Mouse (Mus musculus) heart, postnatal 0 days (tissue): ENCODE data around the gene Tex2. TPM values are rescaled to one million over a fixed set of nuclear protein-coding genes. Genes with fewer than 3 reads are reported as not detected.
A peak's percentile ranks its signal among the peaks of the same experiment; 100 is the strongest.

Experiments used
- ATAC-seq: fragments of 200-750 bp; cut with Nextera tagmentation; 2 replicates; pipeline ENCODE4 v1.8.0; 2017; ENCODE audit warnings: low read depth, moderate number of reproducible peaks, moderate library complexity; ENCODE audit not compliant: insufficient read depth
- DNase-seq: peaks from one replicate; pipeline ENCODE4 v3.0.0-alpha.2; 2016; ENCODE audit warnings: low spot score
- H3K27ac ChIP-seq: fragments of 300-500 bp; sonication (generic); 2 replicates; pipeline ENCODE4 v1.5.1; 2014; ENCODE audit warnings: low read depth, mild to moderate bottlenecking
- H3K27me3 ChIP-seq: fragments of 300-500 bp; sonication (generic); 2 replicates; pipeline ENCODE4 v1.6.1; 2014; ENCODE audit warnings: low read length, mixed read lengths; ENCODE audit not compliant: control insufficient read depth, insufficient read depth
- H3K36me3 ChIP-seq: fragments of 300-500 bp; sonication (generic); replicated peaks from 2 replicates; pipeline ENCODE4 v1.6.1; 2014; ENCODE audit warnings: low read length, mixed read lengths; ENCODE audit not compliant: control insufficient read depth, insufficient read depth
- H3K4me1 ChIP-seq: fragments of 300-500 bp; sonication (generic); 2 replicates; pipeline ENCODE4 v1.6.1; 2014; ENCODE audit warnings: antibody characterized with exemption; ENCODE audit not compliant: control insufficient read depth, insufficient read depth
- H3K4me2 ChIP-seq: fragments of 300-500 bp; sonication (generic); 2 replicates; pipeline ENCODE4 v1.6.1; 2014; ENCODE audit warnings: low read depth, mild to moderate bottlenecking, low read length, moderate library complexity
- H3K4me3 ChIP-seq: fragments of 300-500 bp; sonication (generic); 2 replicates; pipeline ENCODE4 v1.5.1; 2014; ENCODE audit warnings: low read depth, low read length
- H3K9ac ChIP-seq: fragments of 300-500 bp; sonication (generic); replicated peaks from 2 replicates; pipeline ENCODE4 v1.6.1; 2014; ENCODE audit warnings: low read depth, low read length, mixed read lengths
- H3K9me3 ChIP-seq: fragments of 300-500 bp; sonication (generic); replicated peaks from 2 replicates; pipeline ENCODE4 v1.6.1; 2016; ENCODE audit warnings: low read length; ENCODE audit not compliant: control insufficient read depth
- CTCF ChIP-seq: IDR thresholded peaks from 2 replicates; pipeline ENCODE4 v1.5.1; 2016; ENCODE audit warnings: antibody characterized with exemption, control low read depth, low read depth
- EP300 ChIP-seq: IDR thresholded peaks from 2 replicates; pipeline ENCODE4 v1.6.1; 2016; ENCODE audit warnings: antibody characterized with exemption, low read depth
- WGBS: fragments of 180-500 bp; shearing (Covaris S2); extraction: QIAGEN DNeasy Blood & Tissue Kit; methylation state at CpG from one replicate; pipeline ENCODE4 v1.1.7; 2014; 5-methylcytosine and 5-hydroxymethylcytosine counted together
- polyA plus RNA-seq: library from polyadenylated mRNA; unstranded; fragments of >200 nt; fragmentation: Nextera tagmentation; extraction: Ambion mirVana; gene quantifications from 2 replicates; pipeline ENCODE4 v1.2.1, GENCODE M21; 2015
- total RNA-seq: library from RNA; depleted of rRNA; stranded (reverse); fragments of >200 nt; gene quantifications from 2 replicates; pipeline ENCODE4 v1.2.3, GENCODE M21; 2014; ENCODE audit warnings: low replicate concordance

Gene Tex2
- total and polyA plus RNA-seq, 2 experiments from 2014 or later = 14.0 to 37.4 TPM

DNA sequence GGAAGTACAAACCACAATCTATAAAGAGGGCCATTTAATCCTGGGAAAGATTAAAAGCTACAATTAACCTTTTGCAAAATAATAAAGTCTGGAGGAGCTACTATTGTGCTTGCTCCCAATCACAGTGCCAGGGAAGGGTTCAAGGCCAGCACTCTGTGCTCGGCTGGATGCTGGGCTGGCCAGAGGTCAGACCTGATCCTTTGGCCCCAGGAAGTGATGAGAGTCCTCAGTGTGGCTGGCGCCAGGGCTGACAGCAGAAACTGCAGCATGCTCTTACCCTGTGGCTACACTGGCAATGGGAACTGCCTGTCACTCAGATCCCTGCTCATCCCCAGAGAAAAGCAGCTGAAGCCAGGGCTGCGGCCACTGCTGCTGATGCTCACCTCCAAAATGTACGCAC, 55.2 kb downstream of the Tex2 start:
- no peak overlapping the region for H3K4me3 ChIP-seq
- H3K27me3 ChIP-seq = no peaks in the 10 kb centered on the region
- DNase-seq (no peak), ATAC-seq (no peak)
- H3K27ac ChIP-seq = no peak overlapping the region
- TF ChIP-seq CTCF = no peak
- TF ChIP-seq EP300 = no peak
- WGBS = 69% methylated on average over 4 of the region's 4 CpGs
- peaks cover 3% of the 10 kb centered on the region; the same call in 1 of the 2 replicates for H3K36me3 ChIP-seq
- no peaks in the 10 kb centered on the region for H3K9me3 ChIP-seq
- no peak overlapping the region for H3K4me2 ChIP-seq
- H3K4me1 ChIP-seq = peaks cover 30% of the 10 kb centered on the region
- H3K9ac ChIP-seq = no peak overlapping the region

GRCm38 (mm10) chr11:106557398-106557797, 55.8 kb downstream of the Tex2 start:
- WGBS = 60% methylated on average over 7 of the region's 7 CpGs
- no peak for DNase-seq

DNA sequence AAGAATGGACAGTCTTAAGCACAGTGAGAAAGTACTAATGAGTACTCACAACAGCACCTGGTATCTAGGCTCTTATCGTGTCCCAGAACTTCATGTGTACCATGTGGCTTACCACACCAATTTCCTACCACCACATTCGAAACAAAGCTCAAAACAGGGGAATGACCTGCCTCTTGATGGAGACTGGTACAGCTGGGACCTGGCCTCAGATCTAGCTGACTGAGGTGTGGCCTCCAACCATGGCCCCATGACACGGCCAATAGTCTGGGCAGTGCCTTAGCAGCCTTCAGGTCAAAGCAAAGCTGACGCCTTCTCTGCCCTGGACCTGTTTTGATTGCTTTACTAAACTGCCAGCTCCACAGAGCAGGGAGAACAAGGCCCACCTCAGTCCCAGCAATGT, 56.5 kb downstream of the Tex2 start:
- ATAC-seq (no peak), DNase-seq (no peak)
- Histone ChIP-seq H3K4me3 (no peak overlapping the region), H3K9me3 (no peaks in the 10 kb centered on the region), H3K9ac (no peak overlapping the region), H3K4me1 (peaks cover 28% of the 10 kb centered on the region), H3K27me3 (no peaks in the 10 kb centered on the region), H3K4me2 (no peak overlapping the region), H3K27ac (no peak overlapping the region; the same call in 1 of the 2 replicates), H3K36me3 (peaks cover 3% of the 10 kb centered on the region; the same call in 1 of the 2 replicates)
- 64% methylated on average over 4 of the region's 4 CpGs for WGBS
- TF ChIP-seq CTCF = no peak
- TF ChIP-seq EP300 = no peak

More at GRCm38 (mm10) chr11:106557398-106557797, 55.8 kb downstream of the Tex2 start:
- Histone ChIP-seq H3K4me1 (peaks cover 28% of the 10 kb centered on the region), H3K27me3 (no peaks in the 10 kb centered on the region), H3K27ac (no peak overlapping the region), H3K36me3 (peaks cover 3% of the 10 kb centered on the region; the same call in 1 of the 2 replicates), H3K4me2 (no peak overlapping the region), H3K9ac (no peak overlapping the region), H3K9me3 (no peaks in the 10 kb centered on the region), H3K4me3 (no peak overlapping the region)
- TF ChIP-seq EP300 = no peak
- TF ChIP-seq CTCF = no peak
- no peak; the same call in 1 of the 2 replicates for ATAC-seq

GRCm38 (mm10) chr11:106555805-106556615, 57.2 kb downstream of the Tex2 start:
- peak overlapping the region; percentile 9 for H3K27ac ChIP-seq
- WGBS = 45% methylated on average over 10 of the region's 10 CpGs
- H3K36me3 ChIP-seq = peaks cover 2% of the 10 kb centered on the region; the same call in 1 of the 2 replicates
- H3K4me1 ChIP-seq = peaks cover 28% of the 10 kb centered on the region
- DNase-seq (no peak), ATAC-seq (peak; percentile 39; the same call in 1 of the 2 replicates)
- H3K27me3 ChIP-seq = no peaks in the 10 kb centered on the region
- no peaks in the 10 kb centered on the region for H3K9me3 ChIP-seq
- no peak overlapping the region for H3K4me2 ChIP-seq
- no peak overlapping the region for H3K9ac ChIP-seq
- no peak overlapping the region for H3K4me3 ChIP-seq
- TF ChIP-seq CTCF (no peak), EP300 (no peak)

DNA sequence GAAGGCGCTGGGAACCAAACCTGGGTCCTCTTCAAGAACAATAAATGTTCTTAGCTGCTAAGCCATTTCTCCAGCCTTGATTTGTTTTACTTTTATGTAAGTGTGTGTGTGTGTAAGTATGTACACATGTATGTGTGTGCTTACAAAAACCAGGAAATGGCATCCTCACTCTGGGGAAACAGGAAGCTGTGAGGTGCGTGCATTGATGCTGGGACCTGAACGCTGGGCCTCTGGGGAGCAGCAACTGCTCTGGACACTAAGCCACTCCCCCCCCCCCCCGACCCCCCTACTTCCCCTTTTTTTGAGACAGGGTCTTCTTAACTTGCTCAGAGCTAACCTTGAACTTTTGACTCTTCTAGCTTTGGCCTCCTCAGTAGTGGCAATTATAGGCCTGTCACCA, 62.8 kb downstream of the Tex2 start:
- TF ChIP-seq CTCF (no peak), EP300 (no peak)
- H3K36me3 ChIP-seq = peaks cover 28% of the 10 kb centered on the region
- no peak overlapping the region for H3K27ac ChIP-seq
- WGBS = 90% methylated on average over 4 of the region's 4 CpGs
- no peak overlapping the region for H3K4me3 ChIP-seq
- H3K9ac ChIP-seq = no peak overlapping the region
- no peak overlapping the region for H3K4me2 ChIP-seq
- no peaks in the 10 kb centered on the region for H3K27me3 ChIP-seq
- DNase-seq (no peak), ATAC-seq (no peak)
- H3K9me3 ChIP-seq = no peaks in the 10 kb centered on the region
- peaks cover 15% of the 10 kb centered on the region for H3K4me1 ChIP-seq
